29 mouse cellular contexts compared by ENCODE assay signal in genomic region chr1:57574530-57574929, GRCm38 (mm10).
DNase-seq lines count a peak whose midpoint lies in the region; ATAC-seq lines count a peak whose summit lies in the region.
"Had no signal": no experiment of that assay in that cellular context is flagged by ENCODE, and none has a peak within 500 bp of the region (broad histone marks: within the 10 kb centered on the region; RNA-seq: fewer than 3 reads in every experiment).

No protein-coding gene starts in this region.

- H3K27ac ChIP-seq in limb, embryonic 10.5 days = no peak overlapping the region
- H3K27ac ChIP-seq: embryonic facial prominence, embryonic 12.5 days; hindbrain, embryonic 12.5 days; hindbrain, postnatal 0 days; intestine, embryonic 15.5 days; limb, embryonic 12.5 days; liver, embryonic 15.5 days; lung, embryonic 15.5 days; midbrain, embryonic 12.5 days had no signal

- H3K9me3 ChIP-seq in limb, embryonic 10.5 days (replicated peaks) = no peaks in the 10 kb centered on the region
- H3K9me3 ChIP-seq: heart, embryonic 10.5 days; hindbrain, embryonic 12.5 days; intestine, embryonic 15.5 days; limb, embryonic 12.5 days; liver, embryonic 15.5 days; lung, embryonic 15.5 days; midbrain, embryonic 12.5 days had no signal

- peak; percentile 22 for DNase-seq in heart, adult 11 months
- no peak for DNase-seq in heart, postnatal 4 days
- DNase-seq in spleen, postnatal 36 days (ENCODE audit: low spot score in 2 of 2) = peak; percentile 13 to 35
- DNase-seq in spleen, adult 18-20 months = no peak
- DNase-seq in adrenal gland, postnatal 14 days = no peak
- DNase-seq in thymus, postnatal 25 days = no peak
- DNase-seq in limb, embryonic 10.5 days (ENCODE audit: low spot score) = no peak
- DNase-seq: adrenal gland, postnatal 10 days; cerebellum, adult 11-12 months; cerebellum, adult 9-11 months; embryo, embryonic 11 days; gastrocnemius, postnatal 25 days; kidney, adult 2 months; kidney, postnatal 4 days; right cerebral cortex, postnatal 25 days had no signal

- H3K36me3 ChIP-seq in limb, embryonic 10.5 days = no peaks in the 10 kb centered on the region
- H3K36me3 ChIP-seq: embryonic facial prominence, embryonic 12.5 days; heart, embryonic 10.5 days; hindbrain, embryonic 12.5 days; intestine, embryonic 15.5 days; limb, embryonic 12.5 days; liver, embryonic 15.5 days; lung, embryonic 15.5 days; midbrain, embryonic 12.5 days had no signal

- H3K4me1 ChIP-seq in limb, embryonic 10.5 days = no peaks in the 10 kb centered on the region
- H3K4me1 ChIP-seq: embryonic facial prominence, embryonic 12.5 days; hindbrain, embryonic 12.5 days; intestine, embryonic 15.5 days; liver, embryonic 15.5 days; lung, embryonic 15.5 days; megakaryocyte, embryonic 14.5 days; midbrain, embryonic 12.5 days had no signal

- H3K27me3 ChIP-seq in limb, embryonic 10.5 days (ENCODE audit: low read depth, poor library complexity, severe bottlenecking) = no peaks in the 10 kb centered on the region
- H3K27me3 ChIP-seq: embryonic facial prominence, embryonic 12.5 days; hindbrain, embryonic 12.5 days; intestine, embryonic 15.5 days; limb, embryonic 12.5 days; liver, embryonic 15.5 days; lung, embryonic 15.5 days; megakaryocyte, embryonic 14.5 days; midbrain, embryonic 12.5 days; Patski had no signal

- H3K4me3 ChIP-seq in limb, embryonic 10.5 days = no peak overlapping the region
- H3K4me3 ChIP-seq: embryonic facial prominence, embryonic 12.5 days; hindbrain, embryonic 12.5 days; intestine, embryonic 15.5 days; limb, embryonic 12.5 days; liver, embryonic 15.5 days; lung, embryonic 15.5 days; megakaryocyte, embryonic 14.5 days; midbrain, embryonic 12.5 days had no signal

- 98% methylated on average over 6 of the region's 6 CpGs for WGBS in limb, embryonic 10.5 days

- ATAC-seq in megakaryocyte progenitor cell, adult 5-6 weeks (replicated peaks; ENCODE audit: poor library complexity) = peak; percentile 46; the same call in 1 of the 2 replicates
- ATAC-seq: CD4-positive, CD25-positive, alpha-beta regulatory T cell, adult 4 months; forebrain, embryonic 14.5 days; hindbrain, postnatal 0 days; intestine, embryonic 15.5 days; Patski had no signal

Comparison
In these comparisons a context has a peak if more than half of its experiments do, and no peak if none do; other contexts are left out.
1. DNase-seq: peak in heart, adult 11 months (single experiment) and spleen, postnatal 36 days (2 of 2); none in heart, postnatal 4 days (single experiment), spleen, adult 18-20 months (0 of 2), adrenal gland, postnatal 14 days (single experiment), thymus, postnatal 25 days (single experiment) and limb, embryonic 10.5 days (single experiment).